Mouse (Mus musculus): ENCODE measurements around the gene Aqp2. TPM values are rescaled to one million over a fixed set of nuclear protein-coding genes. Genes with fewer than 3 reads are reported as not detected.

The Aqp2 gene
- total and polyA plus RNA-seq, 3 experiments, result 0.23 to 0.34 TPM; not detected in 1

DNA sequence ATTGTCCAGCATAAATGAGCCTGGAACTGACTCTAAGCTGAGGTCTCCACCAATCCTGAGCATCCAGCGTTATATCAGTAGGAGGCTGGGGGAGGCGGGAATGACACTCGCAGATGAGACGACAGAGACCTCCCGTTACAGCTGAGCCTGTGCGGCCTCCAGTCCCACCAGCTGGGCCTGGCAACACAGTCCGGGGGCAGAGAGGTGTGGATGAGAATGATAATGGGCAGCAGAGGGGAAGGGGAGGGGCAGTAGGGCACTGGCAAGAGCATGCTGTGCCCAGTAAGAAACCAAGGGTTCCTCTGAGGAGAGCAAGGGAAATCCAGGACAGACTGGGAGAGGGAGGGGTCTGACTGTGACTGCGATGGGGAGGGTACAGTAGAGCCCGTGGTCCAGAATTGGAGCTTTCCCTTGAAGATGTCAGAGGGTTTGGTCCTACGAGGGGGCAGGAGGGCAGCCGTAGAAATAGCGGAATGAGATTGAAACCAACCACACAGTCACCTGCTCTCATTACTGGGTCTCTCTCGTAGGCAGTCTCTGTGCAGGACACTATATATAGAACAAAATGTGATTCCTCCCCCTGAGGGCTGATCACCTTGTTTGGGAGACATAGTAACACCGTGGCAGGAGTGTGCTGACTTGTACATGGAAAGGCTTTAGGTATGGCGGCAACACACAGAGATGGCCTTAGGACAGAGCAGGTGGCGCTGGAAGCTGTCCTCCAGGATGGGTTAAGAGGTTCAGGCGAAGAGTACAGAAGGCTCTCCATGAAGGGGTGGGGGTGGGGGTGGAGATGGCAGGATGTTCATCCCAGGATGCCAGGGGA is 20.6 kb downstream of the Aqp2 start:
- no peak overlapping the region for H3K4me3 ChIP-seq
- no peaks in the 10 kb centered on the region for H3K4me1 ChIP-seq (ENCODE audit: control insufficient read depth, insufficient read depth, low read length)
- intact Hi-C loops (cut with DNase I), result no loop called here
- H3K27ac ChIP-seq, result no peak overlapping the region
- no peaks in the 10 kb centered on the region for H3K36me3 ChIP-seq (ENCODE audit: control insufficient read depth, insufficient read depth, low read length)
- H3K9ac ChIP-seq (ENCODE audit: low read depth, low read length), result no peak overlapping the region
- no peak for TF ChIP-seq CTCF (IDR thresholded peaks at IDR 0.05)
- no peak for TF ChIP-seq EP300 (IDR thresholded peaks at IDR 0.05; ENCODE audit: insufficient read depth, low read depth, low read length)
- TF ChIP-seq POLR2A (IDR thresholded peaks at IDR 0.05; ENCODE audit: insufficient read depth, low read depth, low read length), result no peak
- DNase-seq, result no peak
- no peaks in the 10 kb centered on the region for H3K79me2 ChIP-seq (replicated peaks; ENCODE audit: control insufficient read depth, insufficient read depth, low read length)
- 63% methylated on average over 17 of the region's 17 CpGs for WGBS
- H3K27me3 ChIP-seq (ENCODE audit: control insufficient read depth, insufficient read depth, low read length), result 0 out of 2 replicates have a peak, but pooled peaks cover 2% of the 10 kb centered on the region

GRCm38 (mm10) chr15:99600986-99601822 is 22.3 kb downstream of the Aqp2 start, which contains the start of gene Aqp6:
Aqp6 (plus strand) TSS chr15:99601400.
- H3K27me3 ChIP-seq (ENCODE audit: control insufficient read depth, insufficient read depth, low read length), result 0 out of 2 replicates have a peak, but pooled peaks cover 2% of the 10 kb centered on the region
- TF ChIP-seq POLR2A (IDR thresholded peaks at IDR 0.05; ENCODE audit: insufficient read depth, low read depth, low read length) (no peak), EP300 (IDR thresholded peaks at IDR 0.05; ENCODE audit: insufficient read depth, low read depth, low read length) (no peak)

DNA sequence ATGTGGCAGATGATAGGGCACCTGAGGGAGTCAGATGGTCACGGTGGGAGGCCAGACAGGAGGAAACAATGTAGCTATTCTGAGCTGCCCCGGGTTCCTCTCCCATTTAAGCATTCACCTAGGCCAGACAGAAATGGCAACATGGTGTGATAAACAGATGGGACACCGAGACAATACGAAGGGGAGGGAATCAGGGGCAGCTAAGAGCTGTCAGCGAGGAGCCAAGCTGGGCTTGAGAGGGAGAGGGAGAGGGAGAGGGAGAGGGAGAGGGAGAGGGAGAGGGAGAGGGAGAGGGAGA is 22.9 kb downstream of the Aqp2 start:
- H3K27me3 ChIP-seq (ENCODE audit: control insufficient read depth, insufficient read depth, low read length), result 0 out of 2 replicates have a peak, but pooled peaks cover 2% of the 10 kb centered on the region
- no peak overlapping the region for H3K9ac ChIP-seq (ENCODE audit: low read depth, low read length)
- H3K4me1 ChIP-seq (ENCODE audit: control insufficient read depth, insufficient read depth, low read length), result no peaks in the 10 kb centered on the region
- H3K27ac ChIP-seq, result no peak overlapping the region
- 37% methylated on average over 3 of the region's 5 CpGs for WGBS
- H3K4me3 ChIP-seq, result no peak overlapping the region
- H3K36me3 ChIP-seq (ENCODE audit: control insufficient read depth, insufficient read depth, low read length), result no peaks in the 10 kb centered on the region
- no peak for DNase-seq
- intact Hi-C loops (cut with DNase I), result no loop called here
- H3K79me2 ChIP-seq (replicated peaks; ENCODE audit: control insufficient read depth, insufficient read depth, low read length), result no peaks in the 10 kb centered on the region
- TF ChIP-seq CTCF (IDR thresholded peaks at IDR 0.05) (no peak), POLR2A (IDR thresholded peaks at IDR 0.05; ENCODE audit: insufficient read depth, low read depth, low read length) (no peak), EP300 (IDR thresholded peaks at IDR 0.05; ENCODE audit: insufficient read depth, low read depth, low read length) (no peak)

More at GRCm38 (mm10) chr15:99600986-99601822, 22.3 kb downstream of the Aqp2 start, which contains the start of gene Aqp6:
- intact Hi-C loops (cut with DNase I), result no loop called here
- Histone ChIP-seq H3K4me3 (no peak within 1 kb of the TSS), H3K27ac (no peak within 1 kb of the TSS), H3K9ac (ENCODE audit: low read depth, low read length) (no peak within 1 kb of the TSS), H3K79me2 (replicated peaks; ENCODE audit: control insufficient read depth, insufficient read depth, low read length) (no peaks in the 10 kb centered on the region), H3K36me3 (ENCODE audit: control insufficient read depth, insufficient read depth, low read length) (no peaks in the 10 kb centered on the region), H3K4me1 (ENCODE audit: control insufficient read depth, insufficient read depth, low read length) (no peaks in the 10 kb centered on the region)
- 78% methylated on average over 22 of the region's 22 CpGs for WGBS
- no peak for DNase-seq

DNA sequence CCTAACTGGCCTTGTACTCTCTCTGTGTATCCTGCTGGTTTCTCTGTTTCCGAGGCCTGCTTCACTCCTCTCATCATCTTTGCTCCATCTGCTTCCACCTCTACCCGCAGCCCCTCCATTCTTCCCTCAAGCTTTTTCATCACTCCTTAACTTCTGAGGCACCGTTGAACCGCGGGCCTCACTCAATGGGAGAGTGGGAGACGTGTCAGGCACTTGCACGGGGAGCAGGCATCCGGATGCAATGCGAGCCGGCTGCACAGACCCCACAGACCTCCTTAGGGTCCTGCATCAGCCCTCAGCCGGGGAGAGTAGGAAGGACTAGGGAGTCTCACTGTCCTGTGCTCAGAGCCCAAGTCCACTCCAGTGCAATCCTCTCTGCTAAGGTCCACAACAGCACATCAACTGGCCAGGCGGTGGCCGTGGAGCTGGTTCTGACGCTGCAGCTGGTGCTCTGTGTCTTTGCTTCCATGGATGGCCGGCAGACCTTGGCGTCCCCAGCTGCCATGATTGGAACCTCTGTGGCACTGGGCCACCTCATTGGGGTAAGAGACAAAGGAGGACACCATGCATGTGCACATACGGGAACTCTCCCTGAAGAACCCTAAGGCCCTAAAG is 23.5 kb downstream of the Aqp2 start:
- no peak for DNase-seq
- WGBS, result 82% methylated on average over 17 of the region's 17 CpGs
- no peak for TF ChIP-seq EP300 (IDR thresholded peaks at IDR 0.05; ENCODE audit: insufficient read depth, low read depth, low read length)
- no peak for TF ChIP-seq POLR2A (IDR thresholded peaks at IDR 0.05; ENCODE audit: insufficient read depth, low read depth, low read length)
- no peak for TF ChIP-seq CTCF (IDR thresholded peaks at IDR 0.05)

DNA sequence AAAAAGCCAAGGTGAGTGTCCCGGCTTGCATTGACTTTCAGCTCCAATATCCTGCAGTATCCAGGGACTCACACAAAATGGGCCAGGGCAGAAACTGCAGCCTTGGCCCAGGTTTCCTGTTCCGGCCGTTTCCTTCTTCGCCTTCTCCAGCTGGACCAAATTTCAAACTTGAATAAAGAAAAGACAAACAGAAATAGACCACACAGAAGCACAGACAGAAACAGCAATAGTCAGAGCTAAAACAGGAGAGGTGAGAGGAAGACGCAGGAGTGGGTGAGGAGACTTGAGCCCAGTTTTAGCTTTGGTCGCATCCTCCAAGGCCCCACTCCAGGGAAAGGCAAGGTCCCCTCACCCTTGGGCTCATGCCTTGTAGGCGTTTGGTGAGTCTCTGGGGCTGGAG is 24.4 kb downstream of the Aqp2 start:
- WGBS, result 66% methylated on average over 7 of the region's 7 CpGs
- no peak overlapping the region for H3K27ac ChIP-seq

More for the DNA sequence above, 23.5 kb downstream of the Aqp2 start:
- intact Hi-C loops (cut with DNase I), result no loop called here
- Histone ChIP-seq H3K27ac (no peak overlapping the region), H3K4me1 (ENCODE audit: control insufficient read depth, insufficient read depth, low read length) (no peaks in the 10 kb centered on the region), H3K4me3 (no peak overlapping the region), H3K27me3 (ENCODE audit: control insufficient read depth, insufficient read depth, low read length) (0 out of 2 replicates have a peak, but pooled peaks cover 2% of the 10 kb centered on the region), H3K36me3 (ENCODE audit: control insufficient read depth, insufficient read depth, low read length) (no peaks in the 10 kb centered on the region), H3K79me2 (replicated peaks; ENCODE audit: control insufficient read depth, insufficient read depth, low read length) (no peaks in the 10 kb centered on the region), H3K9ac (ENCODE audit: low read depth, low read length) (no peak overlapping the region)

More for the DNA sequence above, 24.4 kb downstream of the Aqp2 start:
- H3K4me3 ChIP-seq, result no peak overlapping the region
- TF ChIP-seq EP300 (IDR thresholded peaks at IDR 0.05; ENCODE audit: insufficient read depth, low read depth, low read length) (no peak), CTCF (IDR thresholded peaks at IDR 0.05) (no peak), POLR2A (IDR thresholded peaks at IDR 0.05; ENCODE audit: insufficient read depth, low read depth, low read length) (no peak)
- no peak overlapping the region for H3K9ac ChIP-seq (ENCODE audit: low read depth, low read length)
- intact Hi-C loops (cut with DNase I), result no loop called here
- H3K79me2 ChIP-seq (replicated peaks; ENCODE audit: control insufficient read depth, insufficient read depth, low read length), result no peaks in the 10 kb centered on the region
- H3K27me3 ChIP-seq (ENCODE audit: control insufficient read depth, insufficient read depth, low read length), result 0 out of 2 replicates have a peak, but pooled peaks cover 2% of the 10 kb centered on the region
- no peaks in the 10 kb centered on the region for H3K4me1 ChIP-seq (ENCODE audit: control insufficient read depth, insufficient read depth, low read length)
- no peaks in the 10 kb centered on the region for H3K36me3 ChIP-seq (ENCODE audit: control insufficient read depth, insufficient read depth, low read length)
- no peak for DNase-seq

All from heart, adult 2 months (tissue).